Mouse (Mus musculus) T-helper 1 cell (primary cell): ENCODE results near the gene Scamp1.

ENCODE experiments used
- in situ Hi-C: fragments of 300-600 bp; cut with MboI, MseI; formaldehyde crosslinking; loops from one replicate; pipeline ENCODE4 v1.15.1; 2025; ENCODE audit warnings: high pct_unique_total_duplicates

Scamp1 gene

DNA sequence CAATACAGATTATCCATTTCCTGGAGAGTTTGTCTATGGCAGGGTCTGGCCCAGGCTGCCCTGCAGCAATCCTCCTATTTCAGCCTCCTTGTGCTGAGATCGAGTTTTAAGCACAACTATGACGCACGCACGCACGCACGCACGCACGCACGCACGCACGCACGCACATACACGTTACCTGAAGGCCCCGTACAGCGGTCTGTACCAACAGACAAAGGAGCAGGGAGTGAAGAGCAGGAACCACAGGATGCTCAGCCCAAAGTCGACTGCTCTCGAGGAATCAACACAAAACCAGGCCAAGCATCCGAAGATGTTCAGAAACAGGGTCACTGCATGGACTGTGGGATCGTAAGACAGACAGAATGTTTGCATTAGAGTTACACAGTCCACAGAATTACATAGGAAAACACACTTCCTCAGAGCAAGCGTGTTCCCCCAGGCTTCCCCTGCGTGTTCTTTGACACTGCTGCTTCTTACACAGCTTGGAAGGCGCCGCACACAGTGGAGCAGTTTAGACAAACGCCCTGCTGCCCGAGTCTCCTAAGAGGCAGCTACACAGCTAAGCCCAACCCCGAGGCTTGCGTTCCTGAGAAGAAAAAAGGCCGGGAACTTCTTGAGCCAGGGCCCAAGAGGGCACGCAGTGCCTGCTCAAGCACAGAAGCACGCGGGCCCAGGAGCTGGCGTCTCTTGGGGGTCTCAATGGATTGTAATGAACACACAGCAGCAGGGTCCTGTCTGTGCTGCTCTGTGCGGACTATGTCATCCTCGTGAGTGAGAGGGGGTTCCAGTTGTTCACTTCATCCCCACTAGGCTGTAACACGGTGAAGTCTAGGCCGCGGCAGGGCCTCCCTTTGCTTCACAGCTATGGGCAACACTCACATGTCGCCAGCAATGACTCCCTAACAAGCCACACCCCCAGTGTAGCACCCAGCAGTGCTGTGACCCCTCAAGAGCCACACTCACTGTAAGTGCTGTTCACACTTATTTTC lies 60.6 kb downstream of the Scamp1 start:
- in situ Hi-C loops: no loop called here

- in situ Hi-C loops: no loop called here
Measured at GRCm38 (mm10) chr13:94223609-94224008, 62.0 kb downstream of the Scamp1 start.

DNA sequence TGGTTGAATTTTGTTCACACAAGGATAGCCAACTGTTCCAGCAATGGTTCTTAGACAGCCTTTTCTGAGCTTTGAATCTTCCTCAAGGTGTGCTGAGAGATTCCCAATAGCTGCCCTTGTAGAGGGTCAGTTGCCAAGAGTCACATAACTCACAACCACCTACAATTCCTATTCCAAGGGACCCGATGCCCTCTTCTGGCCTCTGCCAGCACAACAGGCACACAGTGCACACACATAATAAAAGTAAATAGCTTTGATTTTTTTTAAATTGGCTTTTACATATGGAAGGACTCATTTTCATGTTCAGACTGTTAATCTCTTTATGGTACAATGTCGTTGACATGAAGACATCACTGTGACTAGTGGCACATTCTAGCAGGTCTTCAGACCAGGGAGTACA lies 72.9 kb downstream of the Scamp1 start:
- in situ Hi-C loops: no loop called here

DNA sequence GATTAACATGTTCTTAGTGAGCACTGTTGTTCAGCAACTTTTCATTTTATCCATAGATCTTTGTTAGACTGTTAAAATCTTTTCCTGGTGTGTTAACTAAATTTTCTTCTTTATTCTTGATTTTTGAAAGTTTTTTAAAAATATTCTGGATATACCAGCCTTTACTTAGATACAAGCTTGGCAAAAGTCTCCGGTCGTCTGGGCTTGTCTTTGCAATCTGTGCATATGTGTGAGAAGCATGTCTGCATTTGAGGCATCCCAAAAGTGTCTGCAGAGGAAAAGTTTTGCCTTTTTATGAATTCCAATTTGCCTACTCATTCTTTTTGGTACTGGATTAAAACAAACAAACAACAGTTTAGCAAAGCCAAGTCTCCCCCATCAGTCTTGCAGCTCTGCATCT lies 73.5 kb downstream of the Scamp1 start:
- in situ Hi-C loops: no loop called here

DNA sequence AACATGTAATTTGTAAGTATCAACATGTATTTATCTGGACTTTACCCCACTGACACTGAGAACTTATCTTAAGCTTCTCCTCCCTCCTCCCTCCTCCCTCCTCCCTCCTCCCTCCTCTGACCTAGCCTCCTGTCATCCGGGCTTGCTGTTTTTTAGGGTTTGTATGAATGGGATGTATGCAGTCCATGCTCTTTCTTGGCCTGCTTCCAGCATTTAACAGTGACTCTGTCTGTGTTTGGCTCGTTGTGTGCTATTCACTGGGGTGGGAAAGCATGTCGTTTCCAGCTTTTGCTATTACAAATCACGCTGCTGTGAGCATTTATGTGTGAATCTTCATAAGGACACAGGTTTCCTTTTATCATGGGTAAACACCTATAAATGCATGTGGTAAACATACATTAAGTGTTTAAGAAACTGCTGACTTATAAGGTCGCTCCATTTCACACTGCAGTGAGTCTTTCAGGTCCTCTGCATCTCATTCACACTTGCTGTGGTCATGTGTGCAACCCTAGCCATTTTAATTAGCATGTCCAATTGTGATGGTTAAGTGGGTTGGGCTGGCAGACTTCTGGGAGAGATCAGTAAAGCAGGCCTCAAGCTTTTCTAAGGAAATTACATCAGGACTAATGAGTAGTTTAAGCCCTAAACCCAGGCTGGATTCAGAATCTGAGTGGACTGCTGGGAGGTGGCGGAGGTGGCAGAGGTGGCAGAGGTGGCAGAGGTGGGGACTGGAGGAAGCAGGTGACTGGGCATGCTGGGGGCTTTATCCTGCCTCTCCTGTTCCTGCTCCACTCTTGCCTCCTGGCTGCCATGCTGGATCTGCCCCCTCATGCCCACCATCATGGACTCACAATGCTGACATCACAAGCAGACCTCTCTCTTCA lies 74.2 kb downstream of the Scamp1 start:
- in situ Hi-C loops: no loop called here

- in situ Hi-C loops: no loop called here
Measured at GRCm38 (mm10) chr13:94208892-94209291, 76.8 kb downstream of the Scamp1 start.

DNA sequence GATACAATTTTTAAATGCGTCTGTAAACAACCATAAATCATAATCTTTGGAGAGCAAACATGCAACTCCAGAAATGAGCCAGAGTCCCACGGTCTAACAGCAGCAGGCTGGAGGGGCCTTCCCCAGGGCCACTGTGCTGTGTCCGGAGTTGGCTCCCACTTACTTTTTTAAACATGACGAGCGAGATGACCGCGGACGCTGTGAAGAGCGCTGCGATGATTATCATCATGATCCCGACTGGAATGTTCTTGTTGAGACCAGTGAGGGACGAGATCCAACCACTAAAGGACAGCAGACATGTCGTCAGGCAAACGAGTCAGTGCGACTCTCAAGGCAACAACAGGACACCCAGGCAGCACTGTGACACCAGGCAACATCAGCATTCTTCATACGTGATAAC lies 77.7 kb downstream of the Scamp1 start:
- in situ Hi-C loops: no loop called here

- in situ Hi-C loops: no loop called here
Measured at GRCm38 (mm10) chr13:94205234-94205633, 80.4 kb downstream of the Scamp1 start.

- in situ Hi-C loops: no loop called here
Measured at GRCm38 (mm10) chr13:94199829-94200228, 85.8 kb downstream of the Scamp1 start.

DNA sequence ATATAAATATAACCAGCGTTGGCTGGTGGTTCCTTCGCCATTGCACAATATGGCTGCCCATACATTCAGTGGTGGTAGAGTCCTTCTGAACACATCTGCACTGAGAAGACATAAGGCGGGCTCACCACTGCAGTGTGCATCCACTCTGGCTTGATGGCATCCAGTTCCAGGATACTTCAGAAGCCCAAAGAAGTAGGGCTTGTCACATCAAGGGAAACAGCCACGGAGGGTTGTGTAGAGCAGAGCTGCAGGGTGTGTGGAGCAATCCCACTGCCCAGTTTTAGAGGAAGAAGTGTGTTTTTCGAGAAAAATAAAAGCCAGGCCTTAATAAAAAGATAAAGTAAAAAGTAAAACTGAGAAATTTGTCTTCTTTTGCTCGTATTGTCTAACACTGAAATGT lies 87.0 kb downstream of the Scamp1 start:
- in situ Hi-C loops: no loop called here

DNA sequence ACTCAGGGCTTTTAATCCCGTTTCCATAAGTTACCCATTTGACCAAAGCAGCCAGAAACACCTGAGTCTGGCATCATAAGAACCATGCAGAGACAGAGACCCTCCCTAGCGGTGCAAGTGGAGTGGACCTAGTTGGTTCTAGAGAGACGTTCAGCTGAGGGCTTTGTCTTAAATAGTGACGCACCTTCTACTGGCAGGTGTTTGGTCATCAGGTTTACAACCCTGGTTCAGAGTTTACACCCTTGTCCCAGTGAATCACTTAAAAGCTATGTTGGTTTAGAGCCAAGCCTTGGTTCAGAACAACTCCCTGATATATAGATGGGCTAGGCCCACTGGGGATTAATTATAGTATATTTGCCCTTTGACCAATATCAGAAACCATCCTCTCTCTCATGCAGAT lies 92.4 kb downstream of the Scamp1 start:
- in situ Hi-C loops: no loop called here

- in situ Hi-C loops: no loop called here
Measured at GRCm38 (mm10) chr13:94190386-94190785, 95.3 kb downstream of the Scamp1 start.

DNA sequence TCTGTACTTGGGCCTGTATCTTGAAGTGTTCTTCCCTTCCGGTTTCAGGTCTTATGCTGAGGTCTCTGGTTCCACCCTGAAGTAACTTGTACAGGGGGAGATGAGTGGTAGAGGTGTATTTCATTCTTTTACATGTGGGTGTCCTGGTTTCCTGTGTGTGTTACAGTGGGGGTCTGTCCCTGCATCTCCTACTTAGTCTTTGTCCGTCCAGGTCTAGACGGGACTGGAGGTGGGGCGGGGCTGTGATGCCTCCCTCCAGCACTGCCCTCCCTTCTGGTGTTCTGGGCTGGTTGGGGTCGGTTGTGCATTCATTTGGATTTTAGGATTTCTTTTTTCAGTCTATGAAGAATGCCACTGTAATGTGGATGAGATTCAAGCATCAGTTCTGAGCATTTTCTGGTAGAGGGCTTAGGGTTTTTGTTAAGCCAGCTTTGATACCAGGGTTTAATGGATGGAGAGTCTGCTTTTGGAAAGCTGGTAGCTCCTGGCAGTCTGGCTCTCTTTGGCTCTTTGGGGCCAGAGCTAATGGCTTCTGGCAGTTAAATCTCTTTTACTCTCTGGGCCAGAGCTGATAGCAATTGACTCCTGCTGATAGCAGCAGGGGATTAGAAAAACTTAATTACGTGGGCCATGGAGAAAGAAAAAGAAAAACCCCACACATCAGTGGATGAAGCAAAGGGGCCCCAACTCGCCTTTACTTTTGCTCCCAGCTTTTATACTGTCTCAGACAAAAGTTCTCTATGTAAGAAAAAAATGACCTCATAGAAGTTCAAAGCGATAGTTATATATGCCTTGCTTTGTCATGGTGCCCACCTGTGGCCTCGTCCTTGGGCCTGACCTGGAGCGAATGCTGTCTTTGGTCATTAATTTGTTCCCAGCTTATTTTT lies 97.2 kb downstream of the Scamp1 start:
- in situ Hi-C loops: no loop called here

DNA sequence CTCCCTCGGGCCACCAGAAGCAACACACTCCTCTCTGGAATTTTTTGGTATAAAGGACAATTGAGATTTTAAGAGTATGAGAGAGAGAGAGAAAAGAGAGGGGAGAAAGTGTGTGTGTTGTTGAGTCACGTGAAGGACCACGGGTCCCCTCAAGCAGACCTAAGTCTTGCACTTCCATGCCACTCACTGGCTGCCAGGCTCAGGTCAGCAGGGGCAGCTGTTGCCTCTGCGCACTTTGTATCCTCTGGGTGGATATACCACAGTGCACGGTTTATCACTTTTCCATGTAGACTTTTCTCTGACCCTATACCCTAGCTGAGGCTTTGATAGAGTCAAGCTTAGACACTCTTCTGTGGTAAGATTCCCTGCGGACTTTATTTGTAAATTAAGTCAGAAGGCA lies 100.0 kb downstream of the Scamp1 start:
- in situ Hi-C loops: no loop called here

DNA sequence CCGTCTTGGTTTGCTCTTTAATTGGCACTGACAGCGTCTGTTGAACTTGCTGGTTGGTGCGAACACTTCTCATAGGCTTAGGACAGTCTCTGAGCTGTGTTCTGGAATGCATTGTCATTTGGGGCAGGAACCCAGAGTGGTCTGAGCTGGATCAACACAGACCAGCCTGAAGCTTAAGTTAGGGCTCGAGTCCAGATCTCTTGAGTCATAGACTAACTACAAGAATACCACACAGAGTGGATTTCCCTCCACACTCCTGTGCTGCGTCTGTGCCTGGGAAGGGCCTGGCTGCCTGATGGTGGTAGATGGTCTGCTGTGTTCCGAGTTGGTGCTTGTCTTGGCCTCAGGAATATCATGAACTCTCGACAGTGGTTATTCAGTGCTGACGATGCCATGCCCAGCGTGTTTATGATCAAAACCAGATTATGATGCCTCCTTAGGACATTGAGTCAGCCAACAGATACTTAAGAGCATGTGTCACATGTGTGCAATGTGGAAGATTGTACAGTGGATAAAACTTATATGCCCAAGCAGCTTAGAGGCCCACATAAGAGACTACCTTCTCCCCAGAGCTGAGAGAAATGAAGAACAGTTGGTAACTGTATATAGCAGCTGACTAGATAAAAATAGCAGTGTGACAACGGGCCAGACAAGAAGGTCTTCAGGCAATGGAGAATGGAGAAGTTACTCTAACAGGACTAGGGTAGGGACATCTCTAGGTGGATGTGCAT lies 100.8 kb downstream of the Scamp1 start:
- in situ Hi-C loops: no loop called here

DNA sequence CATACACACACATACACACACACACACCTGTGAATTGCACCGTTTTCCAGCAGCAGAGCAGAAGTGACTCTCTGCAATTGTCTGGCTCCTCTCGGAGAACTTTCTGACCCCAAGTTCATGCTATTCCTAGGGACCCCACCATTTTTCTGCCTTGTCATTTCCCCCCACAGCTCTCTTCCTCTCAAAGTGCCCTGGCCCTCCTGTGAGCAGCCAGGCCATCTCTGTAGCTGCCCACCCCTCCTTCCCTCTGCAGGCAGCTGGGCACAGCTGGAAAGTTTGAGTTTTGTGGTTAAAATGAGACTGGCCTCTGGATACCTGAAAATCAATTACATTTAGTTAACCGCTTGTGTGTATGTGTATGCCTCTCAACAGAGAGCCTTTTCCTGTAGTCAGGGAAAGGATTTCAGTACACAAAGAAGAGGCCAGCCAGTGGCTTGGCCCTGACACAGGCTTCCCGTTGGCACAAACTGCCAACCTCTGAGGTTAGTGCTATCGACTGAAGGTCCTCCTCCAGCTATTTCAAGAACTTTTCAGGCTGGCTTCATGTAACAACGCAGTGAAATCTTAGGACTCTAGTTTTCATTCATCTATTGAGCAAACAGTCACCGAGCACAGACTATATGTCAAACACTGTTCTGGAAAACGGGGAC lies 102.2 kb downstream of the Scamp1 start:
- in situ Hi-C loops: no loop called here

- in situ Hi-C loops: no loop called here
Measured at GRCm38 (mm10) chr13:94182026-94182425, 103.6 kb downstream of the Scamp1 start.

DNA sequence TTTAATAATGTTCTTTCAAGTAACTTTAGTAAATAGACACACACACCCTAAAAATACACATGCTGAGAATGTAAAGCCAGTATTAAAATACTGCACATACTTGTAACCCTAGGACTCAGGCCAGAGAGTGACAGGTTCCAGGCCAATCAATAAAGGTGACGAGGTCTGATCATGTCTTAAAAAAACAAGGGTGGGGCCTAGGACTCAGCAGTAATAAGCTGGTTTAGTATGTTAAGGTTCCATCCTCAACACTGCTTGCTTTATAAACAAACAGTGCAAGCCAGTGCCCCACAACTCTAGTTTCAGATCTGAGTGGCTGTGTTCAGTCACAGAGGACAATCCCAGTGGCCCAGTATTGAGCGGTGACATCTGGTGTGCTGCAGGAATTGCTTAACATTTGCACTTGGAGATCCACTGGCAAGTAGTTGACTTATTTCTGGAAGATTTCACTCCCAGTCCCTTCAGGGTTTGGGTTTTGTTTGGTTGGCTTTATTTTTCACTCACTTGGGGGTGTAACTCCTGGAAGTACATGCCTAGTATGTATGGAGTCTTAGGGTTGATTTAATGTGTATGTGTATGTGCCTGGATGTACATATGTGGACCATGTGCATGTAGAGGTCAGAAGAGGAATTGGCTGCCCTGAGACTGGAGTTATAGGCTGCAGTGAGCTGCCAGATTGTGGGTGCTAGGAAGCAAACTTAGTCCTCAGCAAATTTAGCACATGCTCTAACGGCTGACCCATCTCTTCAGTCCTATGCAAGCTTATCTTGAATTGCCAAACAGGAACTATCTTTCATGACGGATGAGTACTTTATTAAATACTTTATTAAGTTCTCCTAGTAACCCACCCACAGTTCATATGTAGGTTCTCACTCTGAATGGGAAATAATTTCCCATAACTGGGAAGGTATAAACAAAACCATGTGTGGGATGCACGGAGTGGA lies 104.9 kb downstream of the Scamp1 start:
- in situ Hi-C loops: no loop called here

DNA sequence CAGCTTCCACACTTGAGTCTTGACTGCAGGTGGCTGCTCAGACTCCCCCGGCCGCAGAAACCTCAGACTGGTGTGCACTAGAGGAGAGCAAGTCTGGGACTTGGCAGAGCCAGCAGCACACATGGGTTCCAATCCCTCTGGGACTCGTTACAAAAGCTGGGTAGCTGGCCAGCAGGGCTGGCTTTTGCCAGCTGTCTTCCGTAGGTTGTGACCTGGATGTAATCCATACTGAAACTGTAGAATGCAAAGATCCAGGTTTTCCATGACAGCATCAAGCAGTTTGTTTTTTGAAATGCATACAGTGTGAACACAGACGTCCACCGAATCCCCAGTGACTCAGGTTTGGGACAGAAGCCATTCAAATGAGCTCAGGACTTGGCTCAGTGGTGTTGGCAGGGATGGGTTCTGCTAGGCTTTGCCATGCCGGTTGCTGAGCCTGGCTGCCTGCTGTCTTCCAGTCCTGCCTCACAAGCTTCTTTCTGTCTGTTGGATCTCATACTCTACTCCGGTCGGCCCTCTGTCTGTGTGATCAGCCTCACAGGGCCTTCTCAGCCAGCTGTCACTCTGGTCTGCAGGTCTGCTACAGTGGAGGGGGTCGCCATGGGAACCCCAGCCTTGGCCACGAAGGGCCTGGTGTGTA lies 107.1 kb downstream of the Scamp1 start:
- in situ Hi-C loops: no loop called here
